Mouse (Mus musculus) c-Kit-negative CD71-positive TER-119-positive erythroid progenitor cells, embryonic 14.5 days (primary cell): Measurements from ENCODE around the gene Mocs2.

Experiments used
- DNase-seq: peaks from one replicate; pipeline ENCODE4 v3.0.0-alpha.2; 2013; ENCODE audit warnings: low read depth, low spot score

The Mocs2 gene

GRCm38 (mm10) chr13:114817751-114818360 is at the start of gene Mocs2:
Gene Mocs2, plus strand, starts transcription at chr13:114818236.
- DNase-seq = peak; percentile 93

GRCm38 (mm10) chr13:114791511-114791910 is 26.5 kb upstream of the Mocs2 start:
- no peak for DNase-seq

- DNase-seq = no peak
These were observed 24.6 kb upstream of the Mocs2 start for GRCm38 (mm10) chr13:114793250-114794030.

GRCm38 (mm10) chr13:114801857-114802256 is 16.2 kb upstream of the Mocs2 start:
- no peak for DNase-seq

- DNase-seq = no peak
These were observed 15.1 kb upstream of the Mocs2 start for GRCm38 (mm10) chr13:114802971-114803370.

GRCm38 (mm10) chr13:114809624-114810210 is 8.3 kb upstream of the Mocs2 start:
- no peak for DNase-seq

GRCm38 (mm10) chr13:114818513-114818912 is 477 bp downstream of the Mocs2 start:
- no peak for DNase-seq

- DNase-seq = no peak
These were observed 4.8 kb downstream of the Mocs2 start for GRCm38 (mm10) chr13:114822871-114823270.

- no peak for DNase-seq
These were observed 7.4 kb downstream of the Mocs2 start for GRCm38 (mm10) chr13:114825377-114825855.

- DNase-seq = no peak
These were observed 13.4 kb downstream of the Mocs2 start for GRCm38 (mm10) chr13:114831367-114831833.

GRCm38 (mm10) chr13:114832761-114833160 is 14.7 kb downstream of the Mocs2 start:
- DNase-seq = no peak

- no peak for DNase-seq
These were observed 15.3 kb downstream of the Mocs2 start for GRCm38 (mm10) chr13:114833351-114833750.

GRCm38 (mm10) chr13:114834580-114834979 is 16.5 kb downstream of the Mocs2 start:
- DNase-seq = no peak

GRCm38 (mm10) chr13:114837061-114837460 is 19.0 kb downstream of the Mocs2 start:
- DNase-seq = no peak

- no peak for DNase-seq
These were observed 20.5 kb downstream of the Mocs2 start for GRCm38 (mm10) chr13:114838535-114838990.

GRCm38 (mm10) chr13:114839098-114839497 is 21.1 kb downstream of the Mocs2 start:
- DNase-seq = no peak

- no peak for DNase-seq
These were observed 22.5 kb downstream of the Mocs2 start for GRCm38 (mm10) chr13:114840545-114840944.

- no peak for DNase-seq
These were observed 25.3 kb downstream of the Mocs2 start for GRCm38 (mm10) chr13:114843318-114843717.

- DNase-seq = no peak
These were observed 27.8 kb downstream of the Mocs2 start for GRCm38 (mm10) chr13:114845804-114846203.

GRCm38 (mm10) chr13:114848945-114849344 is 30.9 kb downstream of the Mocs2 start:
- no peak for DNase-seq

- no peak for DNase-seq
These were observed 34.5 kb downstream of the Mocs2 start for GRCm38 (mm10) chr13:114852264-114853111.
